Mouse (Mus musculus) induced T-regulatory cell, adult 2 months (primary cell): ENCODE measurements around the gene Rorb.

Experiments used
- DNase-seq: peaks from one replicate; pipeline ENCODE4 v3.0.0-alpha.2; 2012; ENCODE audit warnings: low read depth

The Rorb gene

GRCm38 (mm10) chr19:18888491-18889116 is 222.4 kb downstream of the Rorb start:
- no peak for DNase-seq

GRCm38 (mm10) chr19:18887646-18888407 is 223.2 kb downstream of the Rorb start:
- no peak for DNase-seq

GRCm38 (mm10) chr19:18881162-18881561 is 229.8 kb downstream of the Rorb start:
- DNase-seq = no peak
